Mouse (Mus musculus) megakaryocyte, embryonic 14.5 days (primary cell): ENCODE results near the gene Mlph.

Experiments
- FLI1 ChIP-seq: IDR thresholded peaks from 2 replicates; pipeline ENCODE4 v1.6.1; 2012; ENCODE audit warnings: low read length, inconsistent platforms, mixed read lengths
- GATA1 ChIP-seq: IDR thresholded peaks from 3 replicates; pipeline ENCODE4 v1.6.1; 2012; ENCODE audit warnings: mixed read lengths, low read length, inconsistent platforms, borderline replicate concordance

DNA sequence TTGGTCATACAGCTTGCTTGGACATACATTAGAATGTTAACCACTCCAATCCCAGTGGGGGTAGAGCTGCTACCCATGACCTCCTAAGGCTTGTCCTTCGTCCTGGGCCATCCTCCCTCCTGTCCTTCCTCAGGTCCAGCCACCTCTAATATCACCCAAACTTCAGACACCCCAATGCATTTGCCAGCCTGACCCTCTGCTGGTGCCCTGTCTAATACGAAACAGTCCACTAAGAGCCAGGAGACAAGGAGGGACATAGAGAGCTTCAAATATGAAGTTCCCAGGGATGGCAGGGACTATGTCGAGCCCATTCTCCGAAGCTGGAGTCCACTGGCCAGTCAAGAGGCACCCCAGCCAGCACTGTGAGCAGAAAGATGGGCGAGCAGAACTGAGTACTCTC, 82.8 kb downstream of the Mlph start:
- TF ChIP-seq GATA1 (no peak), FLI1 (no peak)
